Mouse (Mus musculus): ENCODE data around the gene Gadd45b.

- no peak for TF ChIP-seq CTCF (IDR thresholded peaks at IDR 0.05; ENCODE audit: low read depth)
- no peak for TF ChIP-seq EP300 (optimal IDR thresholded peaks at IDR 0.05)
Measured at GRCm38 (mm10) chr10:80970159-80970558, 40.3 kb downstream of the Gadd45b start.

Measured in stomach, postnatal 0 days (tissue).